Mouse (Mus musculus) retina, embryonic 14.5 days (tissue): Measurements from ENCODE around the gene Slit3.

Experiments
- DNase-seq: peaks from one replicate; pipeline ENCODE4 v3.0.0-alpha.2; 2015; ENCODE audit warnings: low spot score

Slit3 gene

GRCm38 (mm10) chr11:35198537-35199088, 77.6 kb downstream of the Slit3 start:
- no peak for DNase-seq

DNA sequence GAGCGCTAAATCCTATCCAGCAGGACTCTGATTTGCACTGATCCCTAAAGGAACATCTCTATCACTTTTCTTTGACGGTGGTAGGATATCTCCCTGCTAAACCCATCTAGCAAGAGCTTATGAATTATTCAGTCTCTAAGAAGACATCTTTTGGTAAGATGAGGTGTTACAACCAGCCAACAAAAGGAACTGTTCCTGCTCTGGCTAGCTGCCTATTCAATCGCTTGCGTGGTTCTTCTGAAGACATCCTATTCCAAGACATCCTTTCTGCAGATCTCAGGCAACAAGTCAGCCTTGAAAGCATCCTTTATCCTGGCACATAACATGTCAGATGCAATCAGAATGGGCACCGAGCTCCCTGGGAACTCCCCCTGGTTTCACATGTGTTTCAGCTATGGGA, 81.3 kb downstream of the Slit3 start:
- no peak for DNase-seq

- DNase-seq = no peak
These were observed 82.6 kb downstream of the Slit3 start for GRCm38 (mm10) chr11:35203673-35204072.

- no peak for DNase-seq
These were observed 83.1 kb downstream of the Slit3 start for GRCm38 (mm10) chr11:35204084-35204483.

DNA sequence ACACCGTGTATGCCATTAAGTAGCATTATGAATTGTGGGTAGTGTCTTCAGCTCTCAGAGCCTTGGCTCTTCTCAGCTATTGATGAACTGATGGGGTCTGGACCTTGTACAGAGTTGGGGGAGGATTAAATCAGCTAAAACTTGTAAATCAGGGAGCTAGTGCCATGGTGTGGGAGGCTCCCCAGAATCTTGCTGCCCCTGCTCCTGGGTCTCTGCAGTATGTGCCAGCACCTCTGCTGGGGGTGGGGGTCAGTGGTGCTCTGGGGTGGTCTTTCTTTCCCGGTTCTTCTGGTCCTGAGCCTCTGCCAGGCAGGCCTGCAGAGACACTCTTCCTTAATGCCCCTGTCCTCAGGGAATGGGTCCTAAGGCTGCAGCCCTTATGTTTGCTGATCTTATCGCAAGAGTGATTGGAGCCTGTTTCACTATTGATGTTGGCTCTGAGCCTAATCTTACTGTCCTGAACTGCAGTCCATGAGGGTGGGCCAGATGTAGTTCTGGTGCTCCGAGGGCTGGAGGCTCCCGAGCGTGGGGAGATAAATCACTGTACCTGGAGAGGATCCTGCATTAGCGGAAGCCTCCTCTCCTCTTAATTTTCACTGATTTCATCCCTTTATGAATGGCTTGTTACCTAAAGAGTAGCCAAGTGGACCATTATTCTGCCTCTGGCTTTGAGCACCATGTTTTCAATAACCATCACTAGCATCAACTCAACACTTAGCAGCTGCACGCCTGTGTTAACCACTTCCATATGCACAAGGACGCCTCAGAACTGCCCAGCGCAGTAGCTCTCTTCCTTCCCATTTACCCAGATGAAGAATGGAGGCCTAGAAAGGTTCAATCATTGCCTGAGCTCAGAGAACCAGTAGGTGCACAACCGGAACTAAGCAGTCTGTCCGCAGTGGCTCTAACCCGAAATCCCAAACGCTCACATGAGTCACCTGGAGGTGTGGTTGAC, 90.0 kb downstream of the Slit3 start:
- DNase-seq = no peak

GRCm38 (mm10) chr11:35224025-35224424, 103.0 kb downstream of the Slit3 start:
- no peak for DNase-seq

- no peak for DNase-seq
These were observed 110.5 kb downstream of the Slit3 start for GRCm38 (mm10) chr11:35231361-35232090.

- no peak for DNase-seq
These were observed 111.3 kb downstream of the Slit3 start for GRCm38 (mm10) chr11:35232321-35232720.

GRCm38 (mm10) chr11:35241379-35241778, 120.4 kb downstream of the Slit3 start:
- DNase-seq = no peak

DNA sequence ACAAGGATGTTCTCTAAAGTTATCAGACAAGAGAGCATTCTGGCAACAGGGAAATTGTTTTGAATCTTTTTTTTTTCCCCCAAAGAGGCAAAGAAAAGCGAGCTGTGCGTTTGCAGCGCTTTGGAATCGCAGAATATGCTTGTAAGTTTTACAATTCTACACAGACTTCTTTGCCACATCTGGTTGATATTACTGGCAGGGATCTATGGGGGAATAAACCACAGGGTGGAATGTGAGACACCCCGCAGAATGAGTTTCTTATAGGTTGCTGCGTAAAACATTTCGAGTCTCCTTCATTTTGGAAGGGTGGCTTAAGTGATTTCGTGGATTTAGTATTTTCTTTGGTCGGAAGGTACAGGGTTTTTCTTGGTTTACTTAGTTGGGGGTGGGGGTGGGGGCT, 122.6 kb downstream of the Slit3 start:
- DNase-seq = no peak

- DNase-seq = no peak
These were observed 123.5 kb downstream of the Slit3 start for GRCm38 (mm10) chr11:35244526-35244925.

DNA sequence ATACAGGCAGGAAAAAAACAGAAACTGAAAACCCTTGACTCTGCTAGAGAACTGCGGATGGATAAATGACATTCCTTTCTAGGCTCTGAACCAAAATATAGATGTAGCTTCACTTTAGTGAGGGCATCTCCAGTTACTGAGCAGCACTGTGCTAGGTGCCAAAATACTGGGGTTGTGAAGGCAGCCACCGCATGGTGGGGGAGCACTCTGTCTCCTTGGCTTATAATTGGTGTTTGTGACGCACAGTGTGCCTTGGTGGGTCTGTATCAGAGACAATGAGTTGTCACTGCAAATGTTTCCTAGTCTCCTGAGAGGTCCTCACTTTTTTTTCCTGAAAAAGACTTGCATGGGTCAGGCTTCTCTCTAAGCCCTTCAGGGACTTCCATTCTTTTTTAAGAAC, 125.6 kb downstream of the Slit3 start:
- no peak for DNase-seq

- no peak for DNase-seq
These were observed 127.1 kb downstream of the Slit3 start for GRCm38 (mm10) chr11:35248088-35248487.

DNA sequence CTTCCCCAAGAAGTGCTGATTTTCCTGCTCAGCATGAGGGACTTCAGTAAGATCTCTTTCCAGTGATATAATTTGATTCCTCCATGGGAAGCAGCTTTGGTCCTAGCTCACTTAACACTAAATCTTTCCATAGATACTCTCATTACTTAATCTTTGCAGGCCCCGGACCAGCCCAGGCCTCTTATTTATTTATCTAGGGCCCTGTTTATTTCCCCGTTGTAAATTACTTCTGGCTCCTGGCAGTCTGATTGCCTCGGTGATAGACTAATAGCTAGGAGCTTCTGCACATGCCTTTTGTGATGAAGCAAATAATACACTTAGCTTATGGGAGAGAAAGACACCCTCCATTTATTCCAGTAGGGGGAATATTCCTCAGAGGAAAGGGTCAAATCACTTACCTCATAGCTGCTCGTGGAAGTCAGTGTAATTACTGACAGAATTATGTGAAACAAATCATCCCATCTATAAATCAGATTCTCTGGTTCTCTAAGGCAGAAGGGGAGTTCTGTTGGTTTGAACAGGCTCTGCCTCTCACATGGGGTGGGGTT, 129.9 kb downstream of the Slit3 start:
- no peak for DNase-seq

GRCm38 (mm10) chr11:35251910-35252309, 130.9 kb downstream of the Slit3 start:
- DNase-seq = no peak

GRCm38 (mm10) chr11:35257351-35257750, 136.3 kb downstream of the Slit3 start:
- DNase-seq = no peak

GRCm38 (mm10) chr11:35261562-35262087, 140.6 kb downstream of the Slit3 start:
- DNase-seq = no peak

DNA sequence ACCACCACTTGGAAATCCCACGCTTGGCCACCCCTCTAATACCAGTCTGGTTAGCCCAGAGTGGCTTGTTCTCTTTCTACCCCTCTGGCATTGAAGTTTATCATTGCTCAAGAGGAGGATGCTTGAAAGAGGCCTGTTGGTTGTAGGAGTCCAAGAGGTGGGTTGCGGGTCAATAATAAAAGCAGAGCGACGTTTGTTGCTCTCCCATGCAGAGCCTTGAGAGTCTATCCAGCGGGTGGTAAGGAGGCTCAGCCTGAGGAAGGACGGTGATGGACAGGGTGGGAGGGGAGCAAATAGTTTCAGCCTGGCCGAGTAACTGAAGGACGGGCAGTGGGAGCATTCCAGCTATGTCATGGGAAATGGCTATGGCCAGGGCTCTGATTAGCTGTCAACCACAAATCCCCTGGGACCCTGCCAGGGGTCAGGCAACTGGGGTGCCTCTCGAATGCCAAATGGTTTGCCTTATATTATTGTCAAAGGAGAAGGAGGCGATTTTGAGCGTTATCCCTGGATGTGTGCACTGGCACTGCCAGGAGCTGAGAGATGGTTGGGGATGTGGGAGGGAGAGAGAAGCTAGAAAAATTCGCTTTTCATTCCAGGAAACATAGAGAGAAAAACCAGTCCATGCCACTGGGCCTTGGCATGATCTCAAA, 141.4 kb downstream of the Slit3 start:
- no peak for DNase-seq

DNA sequence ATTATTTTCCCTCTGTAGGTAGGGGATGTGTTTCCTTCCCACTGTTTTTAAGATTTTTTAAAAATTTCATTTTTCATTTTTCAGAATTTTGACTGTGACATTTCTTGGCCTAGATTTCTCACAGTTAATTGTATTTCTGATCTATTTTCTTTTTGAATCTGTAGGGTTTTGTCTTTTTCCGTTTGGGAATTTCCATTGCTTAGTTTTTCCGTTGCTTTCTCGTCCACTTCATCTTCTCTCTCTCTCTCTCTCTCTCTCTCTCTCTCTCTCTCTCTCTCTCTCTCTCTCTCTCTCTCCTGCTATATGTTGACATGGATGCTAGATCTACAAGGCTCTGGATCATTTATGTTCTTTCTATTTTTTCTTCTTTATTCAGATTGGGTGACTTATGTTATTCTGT, 143.7 kb downstream of the Slit3 start:
- no peak for DNase-seq

DNA sequence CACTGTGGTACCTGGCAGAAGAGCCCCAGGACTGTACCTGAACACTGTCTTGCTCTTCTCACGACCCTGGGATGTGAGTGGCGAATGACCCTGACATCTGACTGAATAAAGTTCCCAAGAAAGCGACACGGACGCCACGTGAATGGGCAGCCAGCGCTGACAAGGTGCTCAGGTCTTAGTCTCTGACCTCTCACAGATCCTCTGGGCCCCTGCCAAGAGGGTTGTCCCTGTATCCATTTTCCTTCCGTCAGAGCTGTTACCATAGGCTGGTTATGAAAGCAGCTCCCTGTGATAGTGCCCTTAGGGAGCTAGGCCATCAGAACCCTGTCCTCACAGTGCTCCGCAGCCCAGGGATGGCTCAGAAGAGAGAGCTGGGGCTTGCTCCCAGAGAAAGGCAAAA, 149.4 kb downstream of the Slit3 start:
- no peak for DNase-seq

- no peak for DNase-seq
These were observed 152.4 kb downstream of the Slit3 start for GRCm38 (mm10) chr11:35273416-35273815.

DNA sequence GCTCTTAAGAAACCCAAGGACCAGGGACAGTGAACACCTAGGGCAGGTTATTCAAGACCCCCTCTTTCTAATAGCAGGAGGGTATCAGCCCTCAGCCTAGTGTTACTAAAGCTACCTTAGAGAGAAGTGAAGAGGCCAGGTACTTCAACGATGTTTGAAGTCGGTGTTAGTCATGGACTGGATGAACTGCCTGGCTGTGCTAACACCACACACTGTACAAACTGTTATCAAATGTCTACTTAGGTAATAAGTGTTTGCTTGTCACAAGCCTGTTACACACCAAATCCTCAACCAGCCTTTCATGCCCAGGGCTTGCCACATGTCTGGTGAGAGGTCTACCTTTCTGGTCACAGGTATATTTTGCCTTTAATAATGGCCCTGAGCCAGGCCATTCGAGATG, 153.0 kb downstream of the Slit3 start:
- DNase-seq = no peak
